In the genomic region with DNA sequence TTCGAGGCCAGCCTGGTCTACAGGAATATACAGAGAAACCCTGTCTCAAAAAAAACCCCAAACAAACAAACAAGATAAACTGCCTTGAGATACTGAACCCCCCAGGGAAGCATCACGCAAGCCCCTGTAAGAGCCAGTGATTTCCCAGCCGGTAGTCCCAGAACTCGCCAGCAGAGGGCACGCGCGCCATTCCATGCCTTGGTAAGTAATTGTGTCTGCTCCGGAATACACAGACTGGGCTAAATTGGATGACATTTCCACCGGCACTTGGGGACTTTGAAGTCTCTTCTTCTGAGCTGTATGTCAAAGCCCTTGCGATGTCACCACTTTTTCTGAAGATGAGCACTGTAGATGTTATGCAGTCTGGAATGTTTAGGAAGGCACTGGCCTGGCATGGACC, we compare ENCODE assay signal across 8 mouse cellular contexts. TPM values are rescaled to one million over a fixed set of nuclear protein-coding genes. Genes with fewer than 3 reads are reported as not detected.
DNase-seq lines count a peak whose midpoint lies in the region; ATAC-seq and TF ChIP-seq lines count a peak whose summit lies in the region.

No protein-coding gene starts in this region.

- H3K27me3 ChIP-seq in cerebellum, adult 2 months (ENCODE audit: control insufficient read depth, insufficient read depth, low read length) = no peaks in the 10 kb centered on the region
- no peaks in the 10 kb centered on the region for H3K27me3 ChIP-seq in hindbrain, embryonic 12.5 days

- no peak for TF ChIP-seq POLR2A in cerebellum, adult 2 months (IDR thresholded peaks at IDR 0.05; ENCODE audit: borderline replicate concordance, insufficient read depth, low read length)

- no peak overlapping the region for H3K4me3 ChIP-seq in cerebellum, adult 2 months (replicated peaks; ENCODE audit: insufficient read depth, low read depth, low read length)
- H3K4me3 ChIP-seq in hindbrain, embryonic 12.5 days = no peak overlapping the region

- no peak overlapping the region for H3K27ac ChIP-seq in cerebellum, adult 2 months (ENCODE audit: insufficient read depth, low read length)
- H3K27ac ChIP-seq in hindbrain, embryonic 12.5 days = no peak overlapping the region

- peaks cover 8% of the 10 kb centered on the region for H3K4me1 ChIP-seq in cerebellum, adult 2 months (ENCODE audit: control insufficient read depth, insufficient read depth, low read length)
- peaks cover 3% of the 10 kb centered on the region; the same call in 1 of the 2 replicates for H3K4me1 ChIP-seq in hindbrain, embryonic 12.5 days

- peak; percentile 89 for TF ChIP-seq CTCF in cerebellum, adult 2 months (IDR thresholded peaks at IDR 0.05; ENCODE audit: borderline replicate concordance, insufficient read depth, low read depth, low read length)

- H3K9ac ChIP-seq in hindbrain, embryonic 12.5 days = no peak overlapping the region

- H3K9me3 ChIP-seq in hindbrain, embryonic 12.5 days (replicated peaks) = no peaks in the 10 kb centered on the region

- peak; percentile 89 for DNase-seq in MN1 (ENCODE audit: low spot score)
- peak; percentile 80 to 90 for DNase-seq in cerebellum, adult 2 months
- peak; percentile 94 to 99 for DNase-seq in layer of hippocampus, postnatal 25 days (ENCODE audit: extremely low spot score in 1 of 2, low spot score in 1 of 2)
- DNase-seq in lung, postnatal 4 days = peak; percentile 89 to 94
- peak; percentile 78 for DNase-seq in retina, postnatal 7 days (ENCODE audit: low read depth, low spot score)
- DNase-seq in thymus, postnatal 4 days = peak; percentile 96

- H3K36me3 ChIP-seq in hindbrain, embryonic 12.5 days = peaks cover 41% of the 10 kb centered on the region

- no peak overlapping the region for H3K4me2 ChIP-seq in hindbrain, embryonic 12.5 days (replicated peaks)

- under 1% methylated on average over 10 of the region's 10 CpGs for WGBS in cerebellum, adult 2 months
- 1% methylated on average over 10 of the region's 10 CpGs for WGBS in hindbrain, embryonic 12.5 days

- peak; percentile 76 for ATAC-seq in frontal cortex, adult (ENCODE audit: low TSS enrichment)
- peak; percentile 60 for ATAC-seq in hindbrain, embryonic 12.5 days (ENCODE audit: low FRiP score)

RNA-seq across cellular contexts. Expression of a gene that starts 12.2 kb away (rescaled TPM):
- 7.6 and 8.6 TPM in 2 replicates for polyA plus RNA-seq in cerebellum, adult 2 months (2012; rRNA removed)
- polyA plus RNA-seq in hindbrain, embryonic 12.5 days (2016; fragmentation: Nextera tagmentation; extraction: Ambion mirVana) = 177 and 180 TPM in 2 replicates
- total RNA-seq in layer of hippocampus, postnatal 25 days (2021) = 1 to 10 TPM; 9.6 to 9.7 TPM

RNA-seq across cellular contexts. Expression of a gene that starts 17.4 kb away (rescaled TPM):
- polyA plus RNA-seq in cerebellum, adult 2 months (2012; rRNA removed) = 23.3 and 23.7 TPM in 2 replicates
- 17.8 and 18.0 TPM in 2 replicates for polyA plus RNA-seq in hindbrain, embryonic 12.5 days (2016; fragmentation: Nextera tagmentation; extraction: Ambion mirVana)
- 1 to 10 TPM; 5.6 to 6.6 TPM for total RNA-seq in layer of hippocampus, postnatal 25 days (2021)

RNA-seq across cellular contexts. Expression of a gene that starts 17.6 kb away (rescaled TPM):
- 106 and 112 TPM in 2 replicates for polyA plus RNA-seq in cerebellum, adult 2 months (2012; rRNA removed)
- 55.9 and 60.0 TPM in 2 replicates for polyA plus RNA-seq in hindbrain, embryonic 12.5 days (2016; fragmentation: Nextera tagmentation; extraction: Ambion mirVana)
- 10 to 100 TPM; 49.8 to 59.4 TPM for total RNA-seq in layer of hippocampus, postnatal 25 days (2021)

RNA-seq across cellular contexts. Expression of a gene that starts 23.8 kb away (rescaled TPM):
- 32.1 and 33.7 TPM in 2 replicates for polyA plus RNA-seq in cerebellum, adult 2 months (2012; rRNA removed)
- 20.2 and 21.0 TPM in 2 replicates for polyA plus RNA-seq in hindbrain, embryonic 12.5 days (2016; fragmentation: Nextera tagmentation; extraction: Ambion mirVana)
- total RNA-seq in layer of hippocampus, postnatal 25 days (2021) = 10 to 100 TPM; 18.1 to 21.0 TPM

RNA-seq across cellular contexts. Expression of a gene that starts 27.2 kb away (rescaled TPM):
- 22.6 and 23.3 TPM in 2 replicates for polyA plus RNA-seq in cerebellum, adult 2 months (2012; rRNA removed)
- polyA plus RNA-seq in hindbrain, embryonic 12.5 days (2016; fragmentation: Nextera tagmentation; extraction: Ambion mirVana) = 10.9 and 14.0 TPM in 2 replicates
- total RNA-seq in layer of hippocampus, postnatal 25 days (2021) = 10 to 100 TPM; 67.9 to 81.7 TPM

Comparison
In these comparisons a context has a peak if more than half of its experiments do, and no peak if none do; other contexts are left out.
1. RNA of a gene that starts 12.2 kb away (polyA plus RNA-seq): 177 to 180 TPM in hindbrain, embryonic 12.5 days; 7.6 to 8.6 TPM in cerebellum, adult 2 months; every median in the first group is over 10 times any median in the second.
2. Peak in every context shown above with its lines, with median percentiles within 50 percentile points of each other: DNase-seq.